Mouse (Mus musculus) olfactory bulb, adult 2 months (tissue): ENCODE measurements at regions not wholly inside any gene's neighbourhood (a gene's known extent, or its start where the extent isn't known, plus 50 kb on each side); places are given as distances from the start of the nearest gene placed in this dataset.

Source experiments
- CTCF ChIP-seq: fragments of 200-500 bp; IDR thresholded peaks from 2 replicates; pipeline ENCODE4 v1.5.1; 2012; ENCODE audit warnings: low read depth, mild to moderate bottlenecking, low read length, moderate library complexity; ENCODE audit not compliant: insufficient read depth
- POLR2A ChIP-seq: fragments of 200-500 bp; IDR thresholded peaks from 2 replicates; pipeline ENCODE4 v1.6.1; 2012; ENCODE audit warnings: mild to moderate bottlenecking, low read depth, low read length, moderate library complexity; ENCODE audit not compliant: insufficient read depth

- TF ChIP-seq CTCF, result no peak
- no peak for TF ChIP-seq POLR2A
Measured at GRCm38 (mm10) chr1:121052120-121052501, 280.3 kb downstream of the Insig2 start.
